Mouse (Mus musculus) right cerebral cortex, postnatal 4 days (tissue): Measurements from ENCODE around the gene Rad54l2.

Experiments used
- DNase-seq: peaks from one replicate; pipeline ENCODE4 v3.0.0-alpha.2; 2022

Gene Rad54l2

GRCm38 (mm10) chr9:106739962-106740361 is 49.0 kb downstream of the Rad54l2 start:
- DNase-seq, result no peak

GRCm38 (mm10) chr9:106739056-106739455 is 49.9 kb downstream of the Rad54l2 start:
- no peak for DNase-seq

DNA sequence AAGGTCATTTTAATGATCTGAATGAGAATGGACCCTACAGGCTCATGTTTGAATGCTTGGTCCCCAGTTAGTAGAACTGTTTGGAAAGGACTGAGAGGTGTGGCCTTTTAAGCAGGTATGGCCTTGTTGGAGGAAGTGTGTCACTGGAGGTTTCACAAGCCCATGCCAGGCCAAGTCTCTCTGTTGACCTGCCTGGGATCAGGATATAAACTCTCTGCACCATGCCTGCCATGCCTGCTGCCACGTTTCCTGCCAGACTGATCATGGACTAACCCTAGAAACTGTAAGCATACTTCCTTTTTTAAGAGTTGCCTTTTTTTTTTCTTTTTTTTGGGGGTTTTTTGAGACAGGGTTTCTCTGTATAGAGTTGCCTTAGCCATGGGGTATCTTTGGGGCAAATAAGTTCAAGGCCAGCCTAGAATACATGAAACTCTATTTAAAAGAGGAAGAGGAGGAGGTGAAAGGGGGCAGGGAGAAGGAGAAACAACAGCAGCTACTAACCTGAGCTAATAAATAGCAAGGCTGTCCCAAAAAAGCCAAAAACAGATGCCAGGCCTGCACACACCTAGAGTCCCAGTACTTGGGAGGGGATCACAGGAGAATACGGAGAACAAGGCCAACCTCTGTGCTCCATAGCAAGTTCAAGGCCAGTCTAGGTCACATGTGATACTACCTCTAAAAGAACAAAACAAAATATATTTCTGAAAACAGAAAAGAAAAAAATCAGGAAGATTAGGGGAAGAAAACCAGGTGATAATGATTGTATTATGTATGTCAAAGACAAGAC is 50.6 kb downstream of the Rad54l2 start:
- DNase-seq, result no peak

DNA sequence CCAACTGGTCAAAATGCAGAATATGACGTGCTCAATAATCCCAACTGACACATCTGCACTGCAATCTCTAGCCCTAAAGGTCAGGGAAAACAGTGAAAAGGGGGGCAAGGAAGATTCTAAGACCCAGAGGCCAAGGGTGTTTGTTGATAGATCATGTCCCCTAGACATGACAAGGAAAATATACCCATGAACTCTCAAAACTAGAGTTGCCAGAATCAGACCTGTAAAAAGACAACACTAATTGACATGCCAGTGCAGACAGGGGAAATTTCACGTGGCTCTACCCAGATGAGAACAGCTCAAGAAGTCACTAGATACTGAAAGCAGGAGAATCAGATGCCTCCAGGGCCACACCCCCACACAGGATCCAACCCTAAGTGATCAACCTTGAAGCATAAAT is 55.3 kb downstream of the Rad54l2 start:
- DNase-seq, result no peak

DNA sequence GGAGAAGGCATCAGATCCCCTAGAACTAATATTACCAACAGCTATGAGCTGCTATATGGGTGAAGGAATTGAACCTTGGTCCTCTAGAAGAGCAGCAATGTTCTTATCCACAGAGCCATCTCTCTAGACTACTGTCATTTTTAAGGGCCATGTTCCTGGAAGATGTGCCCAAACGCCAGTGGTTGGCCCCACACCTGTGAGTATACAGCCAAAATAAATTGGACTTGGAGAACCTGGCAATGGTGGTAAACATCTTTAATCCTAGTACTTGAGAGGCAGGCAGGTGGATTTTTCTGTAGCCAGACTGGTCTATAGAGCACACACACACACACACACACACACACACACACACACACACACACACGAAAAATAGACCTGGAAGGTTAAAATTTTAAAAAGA is 59.6 kb downstream of the Rad54l2 start:
- DNase-seq, result no peak

GRCm38 (mm10) chr9:106726891-106727290 is 62.1 kb downstream of the Rad54l2 start:
- DNase-seq, result no peak

DNA sequence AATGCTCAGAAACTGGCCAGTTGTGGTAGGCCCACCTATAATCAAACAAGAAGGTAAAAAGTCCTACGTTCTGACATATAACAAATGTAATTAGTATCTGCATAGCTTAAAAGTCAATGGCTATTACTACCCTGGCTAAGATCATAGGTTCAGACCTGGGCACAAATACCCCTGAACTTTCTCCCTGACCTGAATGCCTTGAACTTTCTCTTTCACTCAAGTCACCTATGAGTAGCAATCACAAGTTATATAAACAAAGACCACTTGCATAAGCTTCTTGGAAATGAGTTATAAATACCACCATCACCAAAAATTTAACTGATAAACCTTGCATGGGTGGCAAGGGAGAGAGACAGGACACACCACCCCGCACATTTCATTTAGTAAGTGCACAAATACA is 63.6 kb downstream of the Rad54l2 start:
- no peak for DNase-seq

- DNase-seq, result no peak
Measured at GRCm38 (mm10) chr9:106724864-106725263, 64.1 kb downstream of the Rad54l2 start.

GRCm38 (mm10) chr9:106716729-106717128 is 72.3 kb downstream of the Rad54l2 start:
- DNase-seq, result no peak

DNA sequence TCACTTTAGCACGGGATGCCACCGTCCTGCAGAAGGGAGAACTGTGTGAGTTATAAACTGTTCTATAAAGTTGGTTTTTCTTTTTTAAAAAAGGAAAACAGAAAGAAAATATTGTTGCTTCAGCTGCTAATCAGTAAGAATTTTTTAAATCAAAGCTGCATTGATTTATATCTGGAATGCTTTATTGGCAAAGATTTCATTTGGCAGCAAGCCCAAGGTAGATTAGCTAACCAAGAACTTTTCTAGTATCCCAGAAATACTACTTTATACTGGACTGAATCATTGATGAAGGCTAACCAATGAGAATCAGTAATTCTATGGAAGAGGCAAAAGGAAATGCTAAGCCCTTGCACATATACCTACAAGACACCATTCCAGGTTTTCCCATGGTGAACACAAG is 72.8 kb downstream of the Rad54l2 start:
- no peak for DNase-seq

DNA sequence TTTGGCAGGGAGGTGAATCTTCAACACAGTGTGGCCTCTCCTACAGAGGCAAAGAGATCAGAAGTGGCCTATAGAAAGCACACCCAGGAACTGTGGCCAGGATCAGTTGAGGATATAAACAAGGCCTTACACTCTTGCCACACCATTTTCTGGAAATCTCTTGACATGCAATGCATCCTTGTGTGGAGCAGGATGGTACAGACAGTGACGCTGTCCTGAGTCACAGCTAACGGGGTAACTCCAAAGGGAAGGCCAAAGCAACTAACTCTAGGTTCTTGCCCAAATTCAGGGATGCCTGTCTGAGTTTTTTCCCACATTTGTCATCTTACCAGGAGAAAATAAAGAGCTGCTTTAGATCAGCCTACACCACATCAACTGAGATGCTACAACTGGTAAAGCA is 76.5 kb downstream of the Rad54l2 start:
- DNase-seq, result no peak

DNA sequence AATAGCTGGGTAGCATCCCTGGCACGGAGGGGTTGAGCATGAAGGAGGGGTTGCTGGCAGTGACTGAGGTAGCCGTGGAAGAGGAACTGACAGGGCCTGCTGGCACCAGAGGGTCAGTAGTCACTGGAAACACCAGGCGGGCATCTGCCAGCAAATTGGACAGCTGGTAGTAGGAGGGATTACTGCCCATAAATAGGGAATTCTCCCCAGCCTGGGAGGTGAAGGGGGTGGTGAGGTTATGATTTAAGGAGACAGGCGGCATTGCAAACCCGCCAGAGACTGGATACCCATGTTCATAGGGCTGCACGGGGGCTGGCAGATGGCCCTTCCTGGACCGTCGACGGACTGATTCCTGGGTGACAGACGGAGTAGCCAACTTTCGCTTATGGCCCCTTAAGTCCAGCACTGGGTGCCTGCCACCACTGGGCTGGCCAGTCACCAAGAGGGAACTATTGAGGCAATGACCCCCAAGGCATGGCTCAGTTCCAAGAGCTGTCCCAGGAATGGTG is 96.0 kb downstream of the Rad54l2 start:
- peak; percentile 41 for DNase-seq

GRCm38 (mm10) chr9:106688834-106689233 is 100.2 kb downstream of the Rad54l2 start:
- no peak for DNase-seq

DNA sequence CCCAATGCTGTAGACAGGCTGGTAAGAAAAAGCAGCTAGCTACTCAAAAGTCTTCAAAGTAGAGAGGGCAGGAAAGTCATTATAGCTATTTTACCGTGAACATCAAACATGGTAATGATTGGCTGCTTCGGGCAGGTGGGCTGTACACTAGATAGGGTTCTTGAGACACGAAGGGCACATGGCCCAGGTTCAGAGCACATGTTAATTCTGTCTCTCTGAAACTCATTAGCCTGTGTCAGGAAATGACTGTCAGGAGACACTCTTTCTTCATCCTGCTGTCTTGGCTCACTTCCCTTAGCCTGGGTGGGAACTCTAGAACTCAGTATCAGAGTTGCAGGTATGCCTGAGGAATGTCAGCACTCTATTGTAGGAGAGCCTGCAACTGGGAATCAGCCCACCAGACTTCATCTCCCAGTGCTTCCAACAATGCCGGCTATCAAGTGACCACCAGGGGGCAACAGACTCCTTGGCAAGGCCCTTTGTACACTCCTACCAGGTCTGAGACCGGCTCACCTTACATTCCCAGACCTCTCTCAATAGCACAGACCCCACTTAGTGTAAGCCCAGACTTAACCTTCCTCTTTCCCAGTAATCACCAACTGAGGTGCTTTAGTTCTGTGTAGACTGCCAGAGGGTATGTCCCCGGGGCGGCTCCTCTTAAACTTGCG is 101.9 kb downstream of the Rad54l2 start:
- peak; percentile 64 for DNase-seq

DNA sequence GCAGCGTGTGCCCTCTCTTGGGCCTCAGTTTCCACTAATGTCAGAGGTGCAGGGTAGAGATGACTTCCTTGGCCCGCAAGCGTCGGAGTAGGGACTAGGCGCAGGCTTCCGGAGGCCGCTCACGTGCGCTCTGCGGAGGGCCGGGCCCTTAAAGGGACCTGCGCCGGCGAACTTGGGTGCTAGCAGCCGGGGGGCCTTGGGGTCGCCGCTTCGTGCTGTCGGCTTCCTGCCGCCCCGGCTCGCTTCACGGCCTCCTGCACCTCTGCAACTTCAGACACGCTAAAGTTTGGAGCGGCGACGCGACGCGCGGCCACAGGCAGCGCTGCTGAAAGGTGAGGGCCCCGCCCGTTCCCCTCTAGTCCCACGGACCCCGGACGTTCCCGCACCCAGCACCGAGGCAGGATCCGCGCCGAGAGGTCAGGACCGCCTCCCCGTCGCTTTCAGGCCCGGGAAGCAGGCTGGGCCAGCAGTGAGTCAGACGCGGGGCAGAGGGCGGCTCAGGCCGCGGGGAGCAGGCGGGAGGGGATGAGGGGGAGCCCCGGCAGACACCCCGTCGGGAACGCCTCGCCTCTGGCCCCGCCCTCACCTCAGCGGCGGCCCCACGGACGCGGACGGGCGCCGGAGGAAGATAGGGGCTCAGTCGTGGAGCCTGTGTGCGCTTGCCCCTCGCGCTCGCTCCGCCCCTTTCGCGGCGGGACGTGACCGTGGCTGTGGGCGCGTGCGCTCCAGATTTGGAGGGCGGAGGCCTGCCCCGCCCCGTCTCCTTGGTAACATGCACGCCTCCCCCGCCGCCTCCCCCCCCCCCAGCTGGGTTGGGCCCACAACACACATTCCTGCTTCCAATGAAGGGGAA is 103.5 kb downstream of the Rad54l2 start, which contains the start of gene Tex264:
Gene Tex264 (minus strand): TSS at position 679 of the 853 bp plus-strand sequence.
- peak; percentile 79 for DNase-seq

DNA sequence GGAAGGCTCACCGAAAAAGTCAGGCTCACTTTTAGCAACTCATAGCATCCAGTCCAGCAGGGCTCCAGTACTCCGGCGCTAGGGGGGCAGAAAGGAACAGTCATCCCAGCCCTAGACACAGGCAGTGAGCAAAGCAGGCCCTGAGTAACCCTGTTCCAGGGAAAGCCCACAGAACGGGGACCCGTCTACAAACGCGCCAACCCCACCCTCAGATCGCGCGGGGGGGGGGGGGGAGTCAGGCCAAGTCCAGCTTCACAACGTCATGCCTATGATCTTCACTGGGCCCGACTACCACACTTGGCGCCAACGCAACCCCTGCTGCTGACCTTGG is 104.1 kb downstream of the Rad54l2 start:
- DNase-seq, result no peak

DNA sequence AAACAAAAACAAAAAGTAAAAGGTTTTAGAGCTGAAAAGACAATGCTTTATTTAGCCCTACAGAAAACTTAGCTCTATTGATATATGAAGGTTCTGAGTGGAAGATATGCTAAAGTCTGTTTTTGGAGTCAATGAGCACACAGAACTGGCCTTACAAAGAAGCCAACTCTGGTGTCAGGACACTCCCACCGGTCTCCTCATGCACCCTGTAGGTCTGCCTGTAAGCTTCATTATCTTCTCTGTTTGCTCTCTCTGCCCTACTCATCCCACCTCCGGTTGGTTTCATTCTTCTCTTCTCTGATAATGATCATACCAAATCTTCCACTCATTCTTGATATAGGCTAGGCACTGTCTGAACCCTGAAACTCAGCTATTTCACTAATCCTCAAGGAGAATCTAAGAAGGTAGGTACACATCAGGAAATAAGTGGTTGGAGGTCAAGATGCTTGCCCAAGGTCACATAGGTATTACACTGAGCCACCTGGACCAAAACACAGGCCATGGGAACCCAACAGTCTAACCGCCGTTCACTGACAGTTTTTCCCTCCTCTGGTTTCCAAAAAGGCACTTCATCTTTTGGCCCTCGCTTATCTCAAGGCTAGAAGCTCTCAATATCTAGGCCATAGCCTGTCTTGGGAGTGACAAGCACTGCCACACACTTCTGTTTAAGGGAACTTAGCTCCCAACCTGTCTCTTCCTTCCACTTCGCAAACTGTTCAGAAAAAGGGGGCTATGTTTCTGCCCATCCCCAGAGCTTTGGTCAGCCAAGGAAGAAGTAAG is 104.7 kb downstream of the Rad54l2 start:
- no peak for DNase-seq

GRCm38 (mm10) chr9:106681026-106681425 is 108.0 kb downstream of the Rad54l2 start:
- no peak for DNase-seq

DNA sequence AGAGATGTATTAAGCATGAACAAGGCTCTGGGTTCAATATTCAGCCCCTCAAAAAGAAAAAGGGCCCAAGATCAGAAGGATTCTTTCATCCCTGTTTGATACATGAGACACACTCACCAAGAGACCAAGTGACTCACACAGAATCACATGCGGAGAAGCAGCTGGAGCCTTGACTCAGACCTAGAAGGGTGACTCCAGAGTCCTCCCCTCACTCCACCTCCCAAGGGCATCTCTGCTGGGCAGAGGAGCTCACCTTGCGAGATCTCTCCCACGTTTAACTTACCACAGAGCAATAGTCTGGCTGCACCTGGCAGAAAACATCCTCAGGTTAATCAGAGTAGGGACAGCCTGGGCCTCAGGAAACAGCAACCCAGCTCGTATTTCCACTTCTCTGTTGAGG is 110.8 kb downstream of the Rad54l2 start:
- no peak for DNase-seq

DNA sequence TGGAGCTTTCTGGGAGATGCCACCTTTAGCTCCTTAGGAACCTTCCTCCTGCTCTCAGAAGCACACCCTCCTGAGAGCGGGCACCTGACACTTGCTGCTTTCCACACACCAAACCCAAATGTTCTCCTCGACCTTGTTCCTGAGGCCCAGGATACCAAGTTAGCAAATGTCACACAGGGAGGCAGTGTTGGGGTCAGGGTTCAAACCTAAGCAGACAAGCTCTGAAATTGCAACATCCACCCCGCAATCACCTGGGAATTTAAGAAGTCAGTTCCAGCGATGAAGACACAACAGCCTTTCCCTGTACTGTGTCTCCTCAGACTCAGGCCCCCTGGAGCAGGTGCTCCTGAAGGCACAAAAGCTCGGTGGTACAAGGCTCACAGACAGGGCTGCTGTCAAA is 111.3 kb downstream of the Rad54l2 start:
- no peak for DNase-seq

- DNase-seq, result no peak
Measured at GRCm38 (mm10) chr9:106676571-106676970, 112.4 kb downstream of the Rad54l2 start.

- DNase-seq, result no peak
Measured at GRCm38 (mm10) chr9:106675965-106676364, 113.0 kb downstream of the Rad54l2 start.

GRCm38 (mm10) chr9:106675480-106675879 is 113.5 kb downstream of the Rad54l2 start:
- peak; percentile 82 for DNase-seq
